32 mouse cellular contexts compared by ENCODE assay signal in genomic region chr11:53682170-53682569, GRCm38 (mm10). TPM values are rescaled to one million over a fixed set of nuclear protein-coding genes. Genes with fewer than 3 reads are reported as not detected.
DNase-seq lines count a peak whose midpoint lies in the region; ATAC-seq and TF ChIP-seq lines count a peak whose summit lies in the region.
"Had no signal": no experiment of that assay in that cellular context is flagged by ENCODE, and none has a peak within 500 bp of the region (broad histone marks: within the 10 kb centered on the region; RNA-seq: fewer than 3 reads in every experiment).

No protein-coding gene starts in this region.

- WGBS in lung, embryonic 14.5 days, result 32% methylated on average over 2 of the region's 2 CpGs
- WGBS in heart, embryonic 14.5 days, result 14% methylated on average over 2 of the region's 2 CpGs
- 44% methylated on average over 2 of the region's 2 CpGs for WGBS in lung, postnatal 0 days
- WGBS in forebrain, embryonic 16.5 days, result 85% methylated on average over 2 of the region's 2 CpGs

- H3K27me3 ChIP-seq in lung, embryonic 14.5 days (ENCODE audit: insufficient read depth, low read length), result no peaks in the 10 kb centered on the region
- no peaks in the 10 kb centered on the region for H3K27me3 ChIP-seq in heart, embryonic 14.5 days (ENCODE audit: control insufficient read depth, insufficient read depth, low read length)
- no peaks in the 10 kb centered on the region for H3K27me3 ChIP-seq in lung, postnatal 0 days (replicated peaks; ENCODE audit: insufficient read depth, low read length)
- H3K27me3 ChIP-seq in forebrain, embryonic 16.5 days (replicated peaks; ENCODE audit: control insufficient read depth, insufficient read depth, low read length), result no peaks in the 10 kb centered on the region
- H3K27me3 ChIP-seq: hindbrain, embryonic 12.5 days; midbrain, embryonic 15.5 days; neural tube, embryonic 12.5 days had no signal

- intact Hi-C loops in gastrocnemius, postnatal 36 days (cut with DNase I), result no loop called here

- H3K4me1 ChIP-seq in lung, embryonic 14.5 days (ENCODE audit: insufficient read depth), result no peaks in the 10 kb centered on the region
- peaks cover 6 to 12% of the 10 kb centered on the region in 2 experiments for H3K4me1 ChIP-seq in heart, embryonic 14.5 days (ENCODE audit: control insufficient read depth in 2 of 2, insufficient read depth in 2 of 2, low read length in 2 of 2)
- H3K4me1 ChIP-seq in lung, postnatal 0 days (ENCODE audit: insufficient read depth, low read depth, low read length), result no peaks in the 10 kb centered on the region
- H3K4me1 ChIP-seq in forebrain, embryonic 16.5 days (replicated peaks; ENCODE audit: control insufficient read depth, insufficient read depth, low read length), result no peaks in the 10 kb centered on the region
- H3K4me1 ChIP-seq: hindbrain, embryonic 12.5 days; midbrain, embryonic 15.5 days; neural tube, embryonic 12.5 days had no signal

- H3K9me3 ChIP-seq in lung, embryonic 14.5 days (ENCODE audit: low read depth, low read length), result no peaks in the 10 kb centered on the region
- H3K9me3 ChIP-seq in heart, embryonic 14.5 days (ENCODE audit: control insufficient read depth, low read length), result no peaks in the 10 kb centered on the region
- H3K9me3 ChIP-seq in lung, postnatal 0 days (ENCODE audit: low read length), result no peaks in the 10 kb centered on the region
- no peaks in the 10 kb centered on the region for H3K9me3 ChIP-seq in forebrain, embryonic 16.5 days (ENCODE audit: control insufficient read depth, low read length)
- H3K9me3 ChIP-seq: hindbrain, embryonic 12.5 days; midbrain, embryonic 15.5 days; neural tube, embryonic 12.5 days had no signal

- no peak for TF ChIP-seq CTCF in lung, embryonic 14.5 days (IDR thresholded peaks at IDR 0.05; ENCODE audit: low read depth)
- TF ChIP-seq CTCF in lung, postnatal 0 days (IDR thresholded peaks at IDR 0.05), result no peak

- H3K4me3 ChIP-seq in lung, embryonic 14.5 days (ENCODE audit: low read depth, low read length), result no peak overlapping the region
- no peak overlapping the region for H3K4me3 ChIP-seq in heart, embryonic 14.5 days (ENCODE audit: control insufficient read depth in 1 of 2, insufficient read depth in 1 of 2, low read depth in 1 of 2, low read length in 2 of 2)
- no peak overlapping the region for H3K4me3 ChIP-seq in lung, postnatal 0 days (ENCODE audit: low read depth, low read length)
- H3K4me3 ChIP-seq in forebrain, embryonic 16.5 days (replicated peaks; ENCODE audit: low read length), result no peak overlapping the region
- H3K4me3 ChIP-seq: gastrocnemius, adult 2 months; hindbrain, embryonic 12.5 days; midbrain, embryonic 15.5 days; neural tube, embryonic 12.5 days had no signal

- no peak overlapping the region for H3K4me2 ChIP-seq in lung, embryonic 14.5 days
- H3K4me2 ChIP-seq in heart, embryonic 14.5 days (ENCODE audit: low read length), result peak overlapping the region; percentile 31; the same call in 1 of the 2 replicates
- no peak overlapping the region for H3K4me2 ChIP-seq in lung, postnatal 0 days (replicated peaks; ENCODE audit: low read depth, low read length)
- H3K4me2 ChIP-seq in forebrain, embryonic 16.5 days (ENCODE audit: low read length), result no peak overlapping the region
- H3K4me2 ChIP-seq: hindbrain, embryonic 12.5 days; midbrain, embryonic 15.5 days; neural tube, embryonic 12.5 days had no signal

- peak; percentile 78 for DNase-seq in lung, embryonic 14.5 days
- no peak for DNase-seq in lung, postnatal 25 days (ENCODE audit: low spot score)
- peak; percentile 13 to 38 for DNase-seq in heart, adult 9 months (ENCODE audit: low spot score in 2 of 2)
- peak; percentile 73 for DNase-seq in lung, postnatal 0 days (ENCODE audit: low spot score)
- no peak for DNase-seq in testis, postnatal 14 days (ENCODE audit: low spot score)
- DNase-seq in gastrocnemius, postnatal 36 days, result no peak
- DNase-seq: adrenal gland, adult 2 months; cerebellum, adult 11 months; cerebellum, adult 9-11 months; gastrocnemius, adult 2 months; kidney, postnatal 36 days; layer of hippocampus, postnatal 36 days; liver, postnatal 0 days; right cerebral cortex, postnatal 25 days; thymus, postnatal 25 days had no signal

- H3K36me3 ChIP-seq in lung, embryonic 14.5 days (ENCODE audit: insufficient read depth), result peaks cover 50% of the 10 kb centered on the region
- peaks cover 42% of the 10 kb centered on the region for H3K36me3 ChIP-seq in heart, embryonic 14.5 days (ENCODE audit: control insufficient read depth, insufficient read depth, low read length)
- H3K36me3 ChIP-seq in lung, postnatal 0 days (ENCODE audit: insufficient read depth, low read length), result peaks cover 7% of the 10 kb centered on the region; the same call in 1 of the 2 replicates
- peaks cover 9% of the 10 kb centered on the region; the same call in 1 of the 2 replicates for H3K36me3 ChIP-seq in forebrain, embryonic 16.5 days (ENCODE audit: control insufficient read depth, insufficient read depth)

- H3K9ac ChIP-seq in lung, embryonic 14.5 days, result no peak overlapping the region
- H3K9ac ChIP-seq in heart, embryonic 14.5 days (ENCODE audit: low read length), result no peak overlapping the region
- no peak overlapping the region for H3K9ac ChIP-seq in lung, postnatal 0 days (replicated peaks; ENCODE audit: low read depth)
- H3K9ac ChIP-seq in forebrain, embryonic 16.5 days (replicated peaks; ENCODE audit: low read depth, low read length), result no peak overlapping the region
- H3K9ac ChIP-seq: hindbrain, embryonic 12.5 days; liver, postnatal 0 days; midbrain, embryonic 15.5 days; neural tube, embryonic 12.5 days had no signal

- H3K27ac ChIP-seq in lung, embryonic 14.5 days (ENCODE audit: low read depth), result peak overlapping the region; percentile 54; the same call in 1 of the 2 replicates
- peak overlapping the region; percentile 29 to 75; a peak in 3 of 4 replicates for H3K27ac ChIP-seq in heart, embryonic 14.5 days (replicated peaks in 1 of 2; ENCODE audit: control insufficient read depth in 1 of 2, insufficient read depth in 1 of 2, low read depth in 2 of 2, low read length in 2 of 2)
- H3K27ac ChIP-seq in lung, postnatal 0 days (ENCODE audit: low read length), result peak overlapping the region; percentile 62; the same call in 1 of the 2 replicates
- no peak overlapping the region for H3K27ac ChIP-seq in forebrain, embryonic 16.5 days (ENCODE audit: low read length)
- H3K27ac ChIP-seq: hindbrain, embryonic 12.5 days; midbrain, embryonic 15.5 days; neural tube, embryonic 12.5 days had no signal

- ATAC-seq in lung, embryonic 14.5 days (ENCODE audit: insufficient read depth), result peak; percentile 68
- no peak for ATAC-seq in heart, embryonic 14.5 days (ENCODE audit: insufficient number of reproducible peaks, insufficient read depth, low FRiP score, low read depth)
- ATAC-seq in lung, postnatal 0 days, result peak; percentile 65; the same call in 1 of the 2 replicates
- no peak for ATAC-seq in forebrain, embryonic 16.5 days
- ATAC-seq: intestine, postnatal 0 days; liver, postnatal 0 days; midbrain, embryonic 15.5 days had no signal

- TF ChIP-seq EP300 in lung, postnatal 0 days (IDR thresholded peaks at IDR 0.05), result no peak

RNA-seq across cellular contexts. Expression of gene Rad50, which starts 24.9 kb away (rescaled TPM):
- 29.3 and 32.3 TPM in 2 replicates for polyA plus RNA-seq in lung, embryonic 14.5 days (2014; fragmentation: Nextera tagmentation; extraction: Ambion mirVana)
- polyA plus RNA-seq in heart, embryonic 14.5 days (2014; fragmentation: Nextera tagmentation; extraction: Ambion mirVana), result 18.2 and 19.7 TPM in 2 replicates
- 18.1 and 19.4 TPM in 2 replicates for polyA plus RNA-seq in lung, postnatal 0 days (2015; fragmentation: Nextera tagmentation; extraction: Ambion mirVana)
- 14.8 and 17.1 TPM in 2 replicates for polyA plus RNA-seq in forebrain, embryonic 16.5 days (2015; fragmentation: Nextera tagmentation; extraction: Ambion mirVana)
- 1 to 10 TPM; 3.5 to 4.8 TPM for total RNA-seq in gastrocnemius, postnatal 36 days (2021)

RNA-seq across cellular contexts. Expression of gene Il5, which starts 38.4 kb away (rescaled TPM):
- not detected in 2 replicates for polyA plus RNA-seq in lung, embryonic 14.5 days (2014; fragmentation: Nextera tagmentation; extraction: Ambion mirVana)
- not detected in 2 replicates for polyA plus RNA-seq in heart, embryonic 14.5 days (2014; fragmentation: Nextera tagmentation; extraction: Ambion mirVana)
- polyA plus RNA-seq in lung, postnatal 0 days (2015; fragmentation: Nextera tagmentation; extraction: Ambion mirVana), result not detected in 2 replicates
- polyA plus RNA-seq in forebrain, embryonic 16.5 days (2015; fragmentation: Nextera tagmentation; extraction: Ambion mirVana), result not detected in 2 replicates
- not detected for total RNA-seq in gastrocnemius, postnatal 36 days (2021)
- total RNA-seq: adrenal gland, adult 2 months; adrenal gland, postnatal 4 days; common myeloid progenitor, adult 5-6 weeks; gastrocnemius, adult 2 months; granulocyte monocyte progenitor cell, adult 5-6 weeks; layer of hippocampus, adult 8-10 months; layer of hippocampus, postnatal 36 days; megakaryocyte-erythroid progenitor cell, adult 5-6 weeks had no signal
- polyA plus RNA-seq: forebrain, embryonic 11.5 days; hindbrain, embryonic 12.5 days; intestine, postnatal 0 days; kidney, embryonic 14.5 days; liver, adult 2 months; liver, postnatal 0 days; midbrain, embryonic 15.5 days; neural tube, embryonic 12.5 days; stomach, embryonic 14.5 days had no signal

RNA-seq across cellular contexts. Expression of gene Il13, which starts 47.7 kb away (rescaled TPM):
- not detected in 2 replicates for polyA plus RNA-seq in lung, embryonic 14.5 days (2014; fragmentation: Nextera tagmentation; extraction: Ambion mirVana)
- not detected in 2 replicates for polyA plus RNA-seq in heart, embryonic 14.5 days (2014; fragmentation: Nextera tagmentation; extraction: Ambion mirVana)
- polyA plus RNA-seq in lung, postnatal 0 days (2015; fragmentation: Nextera tagmentation; extraction: Ambion mirVana), result not detected in 2 replicates
- not detected in 2 replicates for polyA plus RNA-seq in forebrain, embryonic 16.5 days (2015; fragmentation: Nextera tagmentation; extraction: Ambion mirVana)
- total RNA-seq in gastrocnemius, postnatal 36 days (2021), result not detected
- total RNA-seq: adrenal gland, adult 2 months; adrenal gland, postnatal 4 days; common myeloid progenitor, adult 5-6 weeks; gastrocnemius, adult 2 months; granulocyte monocyte progenitor cell, adult 5-6 weeks; layer of hippocampus, adult 8-10 months; layer of hippocampus, postnatal 36 days; left cerebral cortex, postnatal 10 days; liver, adult 2 months; megakaryocyte-erythroid progenitor cell, adult 5-6 weeks had no signal
- polyA plus RNA-seq: adrenal gland, adult 2 months; forebrain, embryonic 11.5 days; hindbrain, embryonic 12.5 days; intestine, postnatal 0 days; kidney, embryonic 14.5 days; limb, embryonic 11.5 days; liver, adult 2 months; liver, postnatal 0 days; midbrain, embryonic 15.5 days; neural tube, embryonic 12.5 days; stomach, embryonic 14.5 days had no signal

Comparison
In these comparisons a context has a peak if more than half of its experiments do, and no peak if none do; other contexts are left out.
1. DNase-seq: peak in lung, embryonic 14.5 days (single experiment), heart, adult 9 months (2 of 2) and lung, postnatal 0 days (single experiment); none in lung, postnatal 25 days (single experiment), testis, postnatal 14 days (single experiment) and gastrocnemius, postnatal 36 days (0 of 2).
2. ATAC-seq: peak in lung, embryonic 14.5 days (single experiment) and lung, postnatal 0 days (single experiment); none in heart, embryonic 14.5 days (single experiment) and forebrain, embryonic 16.5 days (single experiment).